Mouse (Mus musculus) lung, adult 2 months (tissue): ENCODE data around the gene Mtmr14. TPM values are rescaled to one million over a fixed set of nuclear protein-coding genes. Genes with fewer than 3 reads are reported as not detected.

Experiments used
- DNase-seq: peaks from one replicate; pipeline ENCODE4 v3.0.0; 2022
- H3K4me1 ChIP-seq: fragments of 200-500 bp; 2 replicates; pipeline ENCODE4 v1.6.1; 2011; ENCODE audit warnings: low read length; ENCODE audit not compliant: control insufficient read depth, insufficient read depth
- H3K4me3 ChIP-seq: fragments of 200-500 bp; replicated peaks from 2 replicates; pipeline ENCODE3; 2011; ENCODE audit warnings: low read depth, mild to moderate bottlenecking, control low read depth, low read length; ENCODE audit errors: extremely low read depth
- CTCF ChIP-seq: fragments of 200-500 bp; IDR thresholded peaks from 2 replicates; pipeline ENCODE4 v1.5.1; 2011; ENCODE audit warnings: mild to moderate bottlenecking, low read length, control low read depth; ENCODE audit not compliant: insufficient read depth
- POLR2A ChIP-seq: fragments of 200-500 bp; IDR thresholded peaks from 2 replicates; pipeline ENCODE4 v1.6.1; 2011; ENCODE audit warnings: low read depth, mild to moderate bottlenecking, control low read depth, low read length, borderline replicate concordance; ENCODE audit errors: extremely low read depth
- WGBS: fragments of 180-500 bp; shearing (Covaris S2); methylation state at CpG from one replicate; pipeline ENCODE4 v1.1.7; 2018; 5-methylcytosine and 5-hydroxymethylcytosine counted together
- polyA plus RNA-seq: library from polyadenylated mRNA; depleted of rRNA; stranded (reverse); fragments of >200 nt; gene quantifications from 2 replicates; pipeline ENCODE4 v1.2.3, GENCODE M21; 2012; rRNA removed

The Mtmr14 gene
- polyA plus RNA-seq = 43.5 and 45.5 TPM in 2 replicates

- under 1% methylated on average over 52 of the region's 55 CpGs for WGBS
- Histone ChIP-seq H3K4me1 (peaks cover 10% of the 10 kb centered on the region), H3K4me3 (peak within 1 kb of the TSS; percentile 99)
- peak; percentile 99 for DNase-seq
- peak; percentile 38; the same call in 1 of the 2 replicates for TF ChIP-seq POLR2A
- no peak for TF ChIP-seq CTCF
These were observed at the start of gene Mtmr14 for GRCm38 (mm10) chr6:113237542-113238270. Mtmr14 (plus strand) TSS chr6:113237843.

- 4% methylated on average over 46 of the region's 46 CpGs for WGBS
- no peak overlapping the region for H3K4me3 ChIP-seq
- peak; percentile 23 for DNase-seq
- no peaks in the 10 kb centered on the region for H3K4me1 ChIP-seq
- no peak for TF ChIP-seq CTCF
- TF ChIP-seq POLR2A = no peak
These were observed 43.7 kb upstream of the Mtmr14 start for GRCm38 (mm10) chr6:113193765-113194460.

GRCm38 (mm10) chr6:113194517-113194840 is 43.2 kb upstream of the Mtmr14 start:
- WGBS = 6% methylated on average over 5 of the region's 5 CpGs
- DNase-seq = no peak
- TF ChIP-seq POLR2A = no peak
- no peak for TF ChIP-seq CTCF
- Histone ChIP-seq H3K4me3 (no peak overlapping the region), H3K4me1 (no peaks in the 10 kb centered on the region)

DNA sequence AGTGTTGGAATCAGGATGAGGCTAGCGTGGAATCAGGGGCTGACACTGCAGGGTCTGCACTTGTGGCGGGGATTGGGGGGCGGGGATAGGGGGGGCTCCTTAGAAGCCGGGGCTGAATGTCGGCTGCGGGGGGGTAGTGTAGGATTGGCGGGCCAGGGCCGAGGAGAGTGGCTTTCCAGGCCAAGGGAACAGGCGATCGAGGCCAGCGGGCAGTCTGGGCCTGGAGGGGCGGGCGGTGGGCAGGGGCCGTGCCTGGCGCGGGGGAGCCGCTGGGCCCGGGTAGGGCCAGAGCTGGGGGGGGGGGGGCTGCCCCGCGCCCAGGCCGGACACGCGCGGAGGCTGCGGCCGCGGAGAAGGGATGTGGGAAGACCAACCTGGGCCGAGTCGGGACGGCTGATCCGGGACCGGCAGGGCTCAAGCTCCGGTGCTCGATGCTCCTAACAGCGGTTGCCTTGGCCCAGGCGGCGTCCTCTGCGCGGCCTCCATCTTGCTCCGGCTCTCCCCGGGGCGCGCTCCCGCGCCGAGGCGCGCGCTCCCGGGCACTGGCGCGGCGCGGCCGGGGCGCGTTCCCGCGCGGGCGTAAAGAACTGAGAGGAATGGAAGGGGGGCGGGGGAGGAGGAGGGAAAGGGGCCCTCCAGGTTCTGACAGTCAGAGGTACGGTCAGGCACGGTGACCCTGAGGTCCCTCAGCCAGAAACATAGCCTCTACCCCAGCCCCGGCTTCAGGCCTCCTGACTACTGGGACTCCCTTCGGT is 42.6 kb upstream of the Mtmr14 start, which contains the start of gene Lhfpl4:
Lhfpl4 (minus strand) TSS at position 544 of the 755 bp plus-strand sequence.
- Histone ChIP-seq H3K4me1 (no peaks in the 10 kb centered on the region), H3K4me3 (peak within 1 kb of the TSS; percentile 25)
- no peak for DNase-seq
- WGBS = 2% methylated on average over 62 of the region's 66 CpGs
- no peak for TF ChIP-seq CTCF
- no peak for TF ChIP-seq POLR2A

- no peak overlapping the region for H3K4me3 ChIP-seq
- DNase-seq = no peak
- no peak for TF ChIP-seq CTCF
- no peak for TF ChIP-seq POLR2A
- WGBS = 16% methylated on average over 9 of the region's 9 CpGs
- no peaks in the 10 kb centered on the region for H3K4me1 ChIP-seq
These were observed 42.0 kb upstream of the Mtmr14 start for GRCm38 (mm10) chr6:113195596-113195992.

- WGBS = 65% methylated on average over 2 of the region's 2 CpGs
- no peak for TF ChIP-seq POLR2A
- TF ChIP-seq CTCF = no peak
- no peak for DNase-seq
- H3K4me1 ChIP-seq = no peaks in the 10 kb centered on the region
- no peak overlapping the region for H3K4me3 ChIP-seq
These were observed 21.4 kb upstream of the Mtmr14 start for GRCm38 (mm10) chr6:113216280-113216679.

GRCm38 (mm10) chr6:113225798-113226197 is 11.8 kb upstream of the Mtmr14 start:
- Histone ChIP-seq H3K4me3 (no peak overlapping the region), H3K4me1 (no peaks in the 10 kb centered on the region)
- TF ChIP-seq CTCF = no peak
- TF ChIP-seq POLR2A = no peak
- DNase-seq = no peak
- 67% methylated on average over 4 of the region's 4 CpGs for WGBS

GRCm38 (mm10) chr6:113226705-113227104 is 10.9 kb upstream of the Mtmr14 start:
- TF ChIP-seq CTCF (no peak), POLR2A (no peak)
- Histone ChIP-seq H3K4me3 (no peak overlapping the region), H3K4me1 (no peaks in the 10 kb centered on the region)
- DNase-seq = no peak

DNA sequence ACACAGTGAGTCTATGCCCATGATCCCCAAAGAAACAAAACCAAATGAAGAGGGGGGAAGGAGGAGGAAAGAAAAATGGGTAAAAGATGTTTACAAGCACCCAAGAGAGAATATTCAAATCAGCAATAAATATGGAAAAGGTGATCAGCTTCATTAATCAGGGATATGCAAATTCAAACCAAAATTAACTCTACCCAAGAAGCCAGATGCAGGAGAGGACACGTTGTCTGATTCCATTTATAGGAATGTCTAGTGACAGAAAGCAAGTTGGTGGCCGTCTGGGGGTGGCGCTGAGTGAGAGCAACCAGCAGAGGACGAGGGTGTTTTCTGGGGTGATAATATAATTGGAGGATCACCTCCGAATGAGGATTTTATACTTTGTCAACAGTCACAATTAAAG is 2.5 kb upstream of the Mtmr14 start:
- peaks cover 10% of the 10 kb centered on the region for H3K4me1 ChIP-seq
- WGBS = 62% methylated on average over 5 of the region's 5 CpGs
- DNase-seq = no peak
- no peak overlapping the region for H3K4me3 ChIP-seq
- TF ChIP-seq POLR2A = no peak
- no peak for TF ChIP-seq CTCF
